Mouse (Mus musculus): Measurements from ENCODE around the gene Gm20905. TPM values are rescaled to one million over a fixed set of nuclear protein-coding genes. Genes with fewer than 3 reads are reported as not detected.
"Not testable (repeated sequence)": the region's sequence is repeated elsewhere in the genome, so short reads cannot be mapped to it uniquely, and the experiment has no call there.

Gene Gm20905
- not detected for total RNA-seq (2021)
- long read RNA-seq, experiment 1: 0 reads
- long read RNA-seq, experiment 2: 0 reads

GRCm38 (mm10) chrY:37259503-37259902, at the start of gene Gm20905:
Gm20905 (minus strand) TSS chrY:37259603.
- DNase-seq (ENCODE audit: low spot score in 2 of 2): not testable (repeated sequence)
